Mouse (Mus musculus) liver, adult 2 months (tissue): ENCODE measurements around the gene Pbp2.

Experiments used
- CTCF ChIP-seq: fragments of 200-500 bp; IDR thresholded peaks from 2 replicates; pipeline ENCODE4 v1.5.1; 2011; ENCODE audit warnings: low read depth, low read length, control low read depth
- POLR2A ChIP-seq: fragments of 200-500 bp; IDR thresholded peaks from 2 replicates; pipeline ENCODE4 v1.6.1; 2011; ENCODE audit warnings: low read length, control low read depth; ENCODE audit not compliant: insufficient read depth; ENCODE audit errors: extremely low read depth

DNA sequence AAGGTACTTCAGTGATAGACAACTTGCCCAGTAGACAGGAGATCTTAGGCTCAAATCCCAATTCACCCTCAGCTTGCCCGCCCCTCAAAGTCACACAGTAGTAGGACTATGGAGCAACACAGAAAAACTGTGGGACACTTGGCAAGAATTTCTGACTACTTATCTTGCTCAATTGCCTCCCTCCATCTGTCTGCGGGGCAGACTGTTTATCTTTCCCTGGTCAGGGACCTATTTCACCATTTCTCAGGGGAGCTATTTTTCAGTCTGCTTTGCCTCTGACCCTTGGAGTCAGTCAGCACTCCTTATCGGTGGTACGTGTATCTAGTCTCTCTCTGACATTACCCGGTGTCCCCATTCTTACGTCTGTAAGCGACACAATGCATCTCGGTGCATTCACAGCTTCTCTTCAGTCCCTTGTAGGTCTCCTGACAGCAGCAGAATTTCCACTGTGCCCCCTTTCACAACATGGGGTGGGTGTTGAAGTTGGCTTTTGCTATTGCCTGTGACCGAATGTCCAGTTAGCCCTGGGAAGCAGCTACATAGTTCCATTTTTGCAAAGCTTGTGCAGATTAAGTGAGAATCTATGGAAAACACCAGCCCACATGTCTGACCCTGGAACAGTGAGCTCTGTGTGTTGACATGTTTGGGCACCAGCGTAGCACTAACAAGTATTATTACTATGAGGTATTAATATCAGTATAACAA lies 7.6 kb downstream of the Pbp2 start:
- TF ChIP-seq CTCF, result no peak
- TF ChIP-seq POLR2A, result no peak
